Mouse (Mus musculus): ENCODE measurements around the gene Gadd45gip1. TPM values are rescaled to one million over a fixed set of nuclear protein-coding genes. Genes with fewer than 3 reads are reported as not detected.

The Gadd45gip1 gene
- total RNA-seq, 2 experiments from 2014 or later, result 20.5 to 22.6 TPM

GRCm38 (mm10) chr8:84832034-84832717 lies 854 bp downstream of the Gadd45gip1 start:
- peak; percentile 80 for DNase-seq

- DNase-seq, result no peak
Measured at GRCm38 (mm10) chr8:84832759-84833742, 1.7 kb downstream of the Gadd45gip1 start.

- DNase-seq, result no peak
Measured at GRCm38 (mm10) chr8:84834002-84834865, 2.9 kb downstream of the Gadd45gip1 start.

- DNase-seq, result no peak
Measured at GRCm38 (mm10) chr8:84834866-84835855, 3.8 kb downstream of the Gadd45gip1 start.

- no peak for DNase-seq
Measured at GRCm38 (mm10) chr8:84837149-84837911, 6.0 kb downstream of the Gadd45gip1 start.

GRCm38 (mm10) chr8:84837912-84838470 lies 6.7 kb downstream of the Gadd45gip1 start:
- no peak for DNase-seq

GRCm38 (mm10) chr8:84838513-84838912 lies 7.2 kb downstream of the Gadd45gip1 start:
- DNase-seq, result no peak

GRCm38 (mm10) chr8:84839411-84839810 lies 8.1 kb downstream of the Gadd45gip1 start:
- DNase-seq, result no peak

GRCm38 (mm10) chr8:84839875-84840247 lies 8.5 kb downstream of the Gadd45gip1 start:
- no peak for DNase-seq

- peak; percentile 87 for DNase-seq
Measured at GRCm38 (mm10) chr8:84840248-84840999, 9.1 kb downstream of the Gadd45gip1 start, which contains the start of gene Rad23a. Gene Rad23a, minus strand, starts transcription at chr8:84840665.

- no peak for DNase-seq
Measured at GRCm38 (mm10) chr8:84841514-84841913, 10.2 kb downstream of the Gadd45gip1 start.

- no peak for DNase-seq
Measured at GRCm38 (mm10) chr8:84844397-84845070, 13.2 kb downstream of the Gadd45gip1 start.

GRCm38 (mm10) chr8:84845355-84846093 lies 14.2 kb downstream of the Gadd45gip1 start:
- no peak for DNase-seq

GRCm38 (mm10) chr8:84846094-84846721 lies 14.9 kb downstream of the Gadd45gip1 start:
- DNase-seq, result no peak

GRCm38 (mm10) chr8:84846722-84847572 lies 15.6 kb downstream of the Gadd45gip1 start, which contains the start of gene Calr:
Gene Calr, minus strand, starts transcription at chr8:84846934.
- DNase-seq, result peak; percentile 100

All from gastrocnemius, postnatal 25 days (tissue).